Mouse (Mus musculus) brain, embryonic 14.5 days (tissue): ENCODE measurements around the gene Zfp354b.

Source experiments
- CTCF ChIP-seq: fragments of 200-500 bp; IDR thresholded peaks from 2 replicates; pipeline ENCODE4 v1.5.1; 2012; ENCODE audit warnings: inconsistent platforms, mild to moderate bottlenecking, moderate library complexity, borderline replicate concordance; ENCODE audit not compliant: insufficient read depth, insufficient read length; ENCODE audit errors: extremely low read depth
- POLR2A ChIP-seq: fragments of 200-500 bp; IDR thresholded peaks from 2 replicates; pipeline ENCODE4 v1.6.1; 2012; ENCODE audit warnings: mild to moderate bottlenecking, inconsistent platforms, borderline replicate concordance; ENCODE audit not compliant: poor library complexity, insufficient read depth, insufficient read length, severe bottlenecking; ENCODE audit errors: extremely low read depth

- no peak for TF ChIP-seq CTCF
- no peak for TF ChIP-seq POLR2A
Observed at GRCm38 (mm10) chr11:50930469-50931014, 891 bp downstream of the Zfp354b start.
